Mouse (Mus musculus): ENCODE data around the gene Atad1.
"Not testable (repeated sequence)": the region's sequence is repeated elsewhere in the genome, so short reads cannot be mapped to it uniquely, and the experiment has no call there.

The Atad1 gene

GRCm38 (mm10) chr19:32749425-32749824, 9.8 kb upstream of the Atad1 start:
- peak; percentile 88 for DNase-seq (ENCODE audit: low read depth, low spot score)

GRCm38 (mm10) chr19:32740641-32741345, 1.2 kb upstream of the Atad1 start:
- DNase-seq (ENCODE audit: low read depth, low spot score) = no peak

GRCm38 (mm10) chr19:32737844-32738243, 1.7 kb downstream of the Atad1 start:
- DNase-seq (ENCODE audit: low read depth, low spot score) = no peak

GRCm38 (mm10) chr19:32732922-32733321, 6.7 kb downstream of the Atad1 start:
- DNase-seq (ENCODE audit: low read depth, low spot score) = no peak

- no peak for DNase-seq (ENCODE audit: low read depth, low spot score)
Observed at GRCm38 (mm10) chr19:32729785-32730184, 9.8 kb downstream of the Atad1 start.

- DNase-seq (ENCODE audit: low read depth, low spot score) = peak; percentile 94
Observed at GRCm38 (mm10) chr19:32726451-32727325, 12.9 kb downstream of the Atad1 start.

GRCm38 (mm10) chr19:32723817-32724216, 15.8 kb downstream of the Atad1 start:
- peak; percentile 56 for DNase-seq (ENCODE audit: low read depth, low spot score)

- no peak for DNase-seq (ENCODE audit: low read depth, low spot score)
Observed at GRCm38 (mm10) chr19:32720319-32720718, 19.3 kb downstream of the Atad1 start.

- peak; percentile 35 for DNase-seq (ENCODE audit: low read depth, low spot score)
Observed at GRCm38 (mm10) chr19:32717590-32717989, 22.0 kb downstream of the Atad1 start.

GRCm38 (mm10) chr19:32715681-32716080, 23.9 kb downstream of the Atad1 start:
- no peak for DNase-seq (ENCODE audit: low read depth, low spot score)

- DNase-seq (ENCODE audit: low read depth, low spot score) = peak; percentile 61
Observed at GRCm38 (mm10) chr19:32715201-32715600, 24.4 kb downstream of the Atad1 start.

- DNase-seq (ENCODE audit: low read depth, low spot score) = no peak
Observed at GRCm38 (mm10) chr19:32713471-32713870, 26.1 kb downstream of the Atad1 start.

GRCm38 (mm10) chr19:32712588-32713042, 27.0 kb downstream of the Atad1 start:
- DNase-seq (ENCODE audit: low read depth, low spot score) = peak; percentile 83

- peak; percentile 82 for DNase-seq (ENCODE audit: low read depth, low spot score)
Observed at GRCm38 (mm10) chr19:32711761-32712541, 27.6 kb downstream of the Atad1 start.

GRCm38 (mm10) chr19:32710288-32710687, 29.3 kb downstream of the Atad1 start:
- peak; percentile 36 for DNase-seq (ENCODE audit: low read depth, low spot score)

- no peak for DNase-seq (ENCODE audit: low read depth, low spot score)
Observed at GRCm38 (mm10) chr19:32708996-32709395, 30.6 kb downstream of the Atad1 start.

- DNase-seq (ENCODE audit: low read depth, low spot score) = no peak
Observed at GRCm38 (mm10) chr19:32702191-32702590, 37.4 kb downstream of the Atad1 start.

GRCm38 (mm10) chr19:32696674-32697073, 42.9 kb downstream of the Atad1 start:
- DNase-seq (ENCODE audit: low read depth, low spot score) = no peak

- DNase-seq (ENCODE audit: low read depth, low spot score) = no peak
Observed at GRCm38 (mm10) chr19:32689724-32690123, 49.9 kb downstream of the Atad1 start.

- DNase-seq (ENCODE audit: low read depth, low spot score) = not testable (repeated sequence)
Observed at GRCm38 (mm10) chr19:32688227-32688626, 51.4 kb downstream of the Atad1 start.

GRCm38 (mm10) chr19:32687721-32688120, 51.9 kb downstream of the Atad1 start:
- no peak for DNase-seq (ENCODE audit: low read depth, low spot score)

GRCm38 (mm10) chr19:32683081-32683480, 56.5 kb downstream of the Atad1 start:
- no peak for DNase-seq (ENCODE audit: low read depth, low spot score)

Data from ES-CJ7 (cell line).